Mouse (Mus musculus) heart, embryonic 14.5 days (tissue): ENCODE results near the gene Samd13. TPM values are rescaled to one million over a fixed set of nuclear protein-coding genes. Genes with fewer than 3 reads are reported as not detected.
A peak's percentile ranks its signal among the peaks of the same experiment; 100 is the strongest.

Source experiments
- ATAC-seq: fragments of 200-750 bp; cut with Nextera tagmentation; 2 replicates; pipeline ENCODE4 v1.8.0; 2017; ENCODE audit warnings: low read depth, moderate TSS enrichment; ENCODE audit not compliant: insufficient number of reproducible peaks, insufficient read depth, low FRiP score
- H3K27ac ChIP-seq, 2 experiments: fragments of 200-500 bp in 1 of 2; fragments of 300-500 bp in 1 of 2; sonication (generic) in 1 of 2; replicated peaks in 1 of 2; 2 replicates each; pipeline ENCODE4 v1.5.1; 2012 to 2014; ENCODE audit warnings: low read depth in 2 of 2, low read length in 2 of 2, control low read depth in 1 of 2, mild to moderate bottlenecking in 1 of 2, mixed read lengths in 1 of 2; ENCODE audit not compliant: control insufficient read depth in 1 of 2, insufficient read depth in 1 of 2
- H3K27me3 ChIP-seq: fragments of 300-500 bp; sonication (generic); 2 replicates; pipeline ENCODE4 v1.6.1; 2014; ENCODE audit warnings: mild to moderate bottlenecking, low read length, control low read depth; ENCODE audit not compliant: control insufficient read depth, insufficient read depth
- H3K36me3 ChIP-seq: fragments of 300-500 bp; sonication (generic); 2 replicates; pipeline ENCODE4 v1.6.1; 2014; ENCODE audit warnings: mild to moderate bottlenecking, control low read depth, low read length, mixed read lengths; ENCODE audit not compliant: control insufficient read depth, insufficient read depth
- H3K4me1 ChIP-seq, 2 experiments: fragments of 200-500 bp in 1 of 2; fragments of 300-500 bp in 1 of 2; sonication (generic) in 1 of 2; 2 replicates each; pipeline ENCODE4 v1.6.1; 2012 to 2014; ENCODE audit warnings: low read length in 2 of 2, control low read depth in 1 of 2, mixed read lengths in 1 of 2; ENCODE audit not compliant: control insufficient read depth in 2 of 2, insufficient read depth in 2 of 2
- H3K4me2 ChIP-seq: fragments of 300-500 bp; sonication (generic); 2 replicates; pipeline ENCODE4 v1.6.1; 2014; ENCODE audit warnings: mild to moderate bottlenecking, low read length
- H3K4me3 ChIP-seq, 2 experiments: fragments of 200-500 bp in 1 of 2; fragments of 300-500 bp in 1 of 2; sonication (generic) in 1 of 2; 2 replicates each; pipeline ENCODE4 v1.5.1; 2012 to 2014; ENCODE audit warnings: low read length in 2 of 2, mild to moderate bottlenecking in 2 of 2, control low read depth in 1 of 2, low read depth in 1 of 2, moderate library complexity in 1 of 2; ENCODE audit not compliant: control insufficient read depth in 1 of 2, insufficient read depth in 1 of 2
- H3K9ac ChIP-seq: fragments of 300-500 bp; sonication (generic); 2 replicates; pipeline ENCODE4 v1.6.1; 2014; ENCODE audit warnings: mild to moderate bottlenecking, low read length
- H3K9me3 ChIP-seq: fragments of 300-500 bp; sonication (generic); 2 replicates; pipeline ENCODE4 v1.6.1; 2016; ENCODE audit warnings: low read length, control low read depth; ENCODE audit not compliant: control insufficient read depth
- WGBS: fragments of 180-500 bp; shearing (Covaris S2); extraction: QIAGEN DNeasy Blood & Tissue Kit; methylation state at CpG from one replicate; pipeline ENCODE4 v1.1.7; 2014; 5-methylcytosine and 5-hydroxymethylcytosine counted together
- polyA plus RNA-seq: library from polyadenylated mRNA; unstranded; fragments of >200 nt; fragmentation: Nextera tagmentation; extraction: Ambion mirVana; gene quantifications from 2 replicates; pipeline ENCODE4 v1.2.1, GENCODE M21; 2014

Samd13 gene
- polyA plus RNA-seq, 1 experiment from 2014 or later, result 3.1 TPM

- no peak for ATAC-seq
- Histone ChIP-seq H3K27ac (no peak overlapping the region), H3K9ac (no peak overlapping the region), H3K27me3 (no peaks in the 10 kb centered on the region), H3K36me3 (no peaks in the 10 kb centered on the region), H3K4me1 (peaks cover 0 to 4% of the 10 kb centered on the region in 2 experiments; a peak in 1 of 4 replicates), H3K4me3 (no peak overlapping the region), H3K9me3 (no peaks in the 10 kb centered on the region), H3K4me2 (no peak overlapping the region)
- WGBS, result 84% methylated on average over 5 of the region's 5 CpGs
Measured at GRCm38 (mm10) chr3:146632506-146632905, 52.9 kb downstream of the Samd13 start.

- no peak for ATAC-seq
- peaks cover 0 to 4% of the 10 kb centered on the region in 2 experiments; a peak in 1 of 4 replicates for H3K4me1 ChIP-seq
- H3K9me3 ChIP-seq, result no peaks in the 10 kb centered on the region
- H3K9ac ChIP-seq, result no peak overlapping the region
- no peak overlapping the region for H3K27ac ChIP-seq
- 64% methylated on average over 8 of the region's 8 CpGs for WGBS
- H3K4me2 ChIP-seq, result no peak overlapping the region
- no peak overlapping the region for H3K4me3 ChIP-seq
- no peaks in the 10 kb centered on the region for H3K36me3 ChIP-seq
- no peaks in the 10 kb centered on the region for H3K27me3 ChIP-seq
Measured at GRCm38 (mm10) chr3:146628227-146628982, 57.0 kb downstream of the Samd13 start.

GRCm38 (mm10) chr3:146625766-146626165 is 59.6 kb downstream of the Samd13 start:
- H3K4me1 ChIP-seq, result peaks cover 5 to 7% of the 10 kb centered on the region in 2 experiments; a peak in 3 of 4 replicates
- no peaks in the 10 kb centered on the region for H3K27me3 ChIP-seq
- no peaks in the 10 kb centered on the region for H3K36me3 ChIP-seq
- no peak overlapping the region for H3K4me2 ChIP-seq
- no peak overlapping the region for H3K4me3 ChIP-seq
- no peaks in the 10 kb centered on the region for H3K9me3 ChIP-seq
- no peak overlapping the region for H3K27ac ChIP-seq
- H3K9ac ChIP-seq, result no peak overlapping the region
- WGBS, result 65% methylated on average over 4 of the region's 4 CpGs
- ATAC-seq, result no peak

- no peak overlapping the region for H3K4me2 ChIP-seq
- H3K4me1 ChIP-seq, result peaks cover 11 to 13% of the 10 kb centered on the region in 2 experiments; a peak in 3 of 4 replicates
- no peak overlapping the region for H3K27ac ChIP-seq
- H3K27me3 ChIP-seq, result no peaks in the 10 kb centered on the region
- WGBS, result 86% methylated on average over 11 of the region's 11 CpGs
- H3K9ac ChIP-seq, result no peak overlapping the region
- H3K36me3 ChIP-seq, result no peaks in the 10 kb centered on the region
- H3K9me3 ChIP-seq, result no peaks in the 10 kb centered on the region
- no peak overlapping the region for H3K4me3 ChIP-seq
- no peak for ATAC-seq
Measured at GRCm38 (mm10) chr3:146621966-146622365, 63.4 kb downstream of the Samd13 start.

- WGBS, result 60% methylated on average over 14 of the region's 14 CpGs
- H3K27ac ChIP-seq, result peak overlapping the region; percentile 9 to 75
- no peak for ATAC-seq
- peak overlapping the region; percentile 18; the same call in 1 of the 2 replicates for H3K4me2 ChIP-seq
- no peak overlapping the region for H3K4me3 ChIP-seq
- peaks cover 11 to 13% of the 10 kb centered on the region in 2 experiments; a peak in 3 of 4 replicates for H3K4me1 ChIP-seq
- no peaks in the 10 kb centered on the region for H3K27me3 ChIP-seq
- no peaks in the 10 kb centered on the region for H3K36me3 ChIP-seq
- no peaks in the 10 kb centered on the region for H3K9me3 ChIP-seq
- no peak overlapping the region for H3K9ac ChIP-seq
Measured at GRCm38 (mm10) chr3:146620555-146621249, 64.7 kb downstream of the Samd13 start.

- H3K4me2 ChIP-seq, result 0 out of 2 replicates have a peak overlapping the region, but pooled peaks have one; percentile 18
- H3K27me3 ChIP-seq, result no peaks in the 10 kb centered on the region
- peaks cover 11 to 13% of the 10 kb centered on the region in 2 experiments; a peak in 3 of 4 replicates for H3K4me1 ChIP-seq
- H3K9me3 ChIP-seq, result no peaks in the 10 kb centered on the region
- peak overlapping the region; percentile 9 to 75 for H3K27ac ChIP-seq
- ATAC-seq, result no peak
- 70% methylated on average over 10 of the region's 10 CpGs for WGBS
- no peak overlapping the region for H3K4me3 ChIP-seq
- no peak overlapping the region for H3K9ac ChIP-seq
- H3K36me3 ChIP-seq, result no peaks in the 10 kb centered on the region
Measured at GRCm38 (mm10) chr3:146620101-146620500, 65.3 kb downstream of the Samd13 start.

- peaks cover 11 to 13% of the 10 kb centered on the region in 2 experiments; a peak in 3 of 4 replicates for H3K4me1 ChIP-seq
- no peak overlapping the region for H3K4me3 ChIP-seq
- no peaks in the 10 kb centered on the region for H3K9me3 ChIP-seq
- 55% methylated on average over 4 of the region's 4 CpGs for WGBS
- no peaks in the 10 kb centered on the region for H3K36me3 ChIP-seq
- ATAC-seq, result no peak
- H3K4me2 ChIP-seq, result no peak overlapping the region
- no peak overlapping the region for H3K9ac ChIP-seq
- no peaks in the 10 kb centered on the region for H3K27me3 ChIP-seq
- no peak overlapping the region for H3K27ac ChIP-seq
Measured at GRCm38 (mm10) chr3:146618357-146618756, 67.0 kb downstream of the Samd13 start.
